Mouse (Mus musculus) spleen, adult 12 weeks (tissue): Measurements from ENCODE around the gene Ciita.

Experiments
- DNase-seq: peaks from one replicate; pipeline ENCODE4 v3.0.0; 2022; ENCODE audit warnings: low spot score

Ciita gene

DNA sequence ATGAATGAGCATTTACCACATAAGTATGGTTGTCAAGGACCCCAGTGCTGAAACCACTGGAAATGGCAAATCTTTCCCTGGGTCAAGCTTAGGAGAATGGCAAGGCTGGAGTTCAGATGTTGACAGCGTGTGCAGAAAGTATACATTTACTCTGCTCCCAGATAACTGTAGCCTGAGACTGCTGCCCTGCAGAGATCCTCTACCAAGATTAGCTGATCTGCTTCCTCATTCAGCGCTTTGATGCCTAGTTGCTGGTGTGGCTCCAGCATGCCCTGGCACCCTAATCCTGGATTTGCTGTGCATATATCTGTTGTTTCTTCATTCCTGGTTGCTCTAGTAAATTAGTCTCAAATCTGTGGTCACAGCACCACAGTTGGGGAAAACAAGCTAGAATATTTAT lies 74.0 kb downstream of the Ciita start:
- DNase-seq, result no peak

DNA sequence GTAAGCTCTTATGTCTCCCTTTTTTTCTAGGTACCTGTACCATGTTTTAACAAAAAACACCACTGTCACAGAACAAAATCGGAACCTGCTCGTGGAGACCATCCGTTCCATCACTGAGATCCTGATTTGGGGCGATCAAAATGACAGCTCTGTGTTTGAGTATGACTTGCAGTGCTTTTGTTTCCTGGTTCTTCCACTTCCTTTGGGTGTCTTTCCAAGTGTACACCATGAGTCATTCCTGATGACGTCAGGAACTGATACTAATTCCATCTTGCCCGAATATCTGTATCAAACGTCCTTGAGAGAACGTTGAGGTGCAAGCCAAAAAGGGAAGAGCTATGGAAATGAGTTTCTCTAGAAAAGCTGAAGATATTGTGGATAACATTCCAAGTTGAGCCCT lies 80.1 kb downstream of the Ciita start:
- DNase-seq, result no peak

DNA sequence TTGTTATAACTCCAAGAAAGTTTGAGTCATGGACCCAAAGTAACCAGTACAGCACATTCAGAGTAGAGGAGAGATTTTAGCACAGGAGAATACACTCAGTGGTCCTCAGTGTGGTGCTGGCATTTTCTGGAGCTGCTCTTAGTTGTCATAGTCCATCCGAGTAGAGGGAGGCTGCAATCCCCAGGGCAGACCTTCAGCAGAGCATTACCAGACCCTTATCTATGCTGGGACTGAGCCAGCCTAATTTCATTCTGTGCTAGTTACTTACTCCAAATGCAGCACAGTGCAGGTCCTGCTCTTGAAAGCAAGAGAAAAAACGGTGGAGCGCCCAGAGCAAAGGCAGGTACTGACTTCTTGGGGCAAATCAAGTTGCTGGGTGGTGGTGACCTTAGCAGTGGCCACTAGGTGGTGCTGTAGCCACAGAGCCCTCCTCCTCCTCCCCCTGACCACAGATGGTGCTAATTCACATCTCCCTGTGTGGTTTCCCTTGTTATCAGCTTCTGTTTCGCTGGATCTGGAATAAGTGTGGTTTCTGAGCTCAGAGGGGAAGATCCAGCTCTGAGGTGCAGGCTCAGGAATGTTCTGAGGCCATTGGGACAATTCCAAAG lies 85.5 kb downstream of the Ciita start:
- DNase-seq, result peak; percentile 33

DNA sequence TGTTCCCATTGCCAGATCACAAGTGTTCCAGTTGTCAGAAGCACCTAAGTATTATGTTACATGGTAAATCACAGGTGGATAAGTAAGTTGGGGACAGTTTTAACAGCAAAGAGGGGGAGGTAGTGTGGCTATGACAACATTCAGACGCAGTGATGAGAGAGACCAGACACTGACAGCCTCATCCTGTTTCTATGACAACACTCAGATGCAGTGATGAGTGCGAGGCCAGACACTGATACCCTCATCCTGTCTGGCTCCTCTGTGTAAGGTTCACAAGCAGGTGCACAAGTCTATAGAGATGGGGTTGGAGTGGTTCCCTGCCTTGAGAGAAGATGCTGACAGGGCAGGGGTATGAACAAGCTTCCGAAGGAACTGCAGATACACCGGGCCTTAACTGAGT lies 87.3 kb downstream of the Ciita start:
- DNase-seq, result no peak

DNA sequence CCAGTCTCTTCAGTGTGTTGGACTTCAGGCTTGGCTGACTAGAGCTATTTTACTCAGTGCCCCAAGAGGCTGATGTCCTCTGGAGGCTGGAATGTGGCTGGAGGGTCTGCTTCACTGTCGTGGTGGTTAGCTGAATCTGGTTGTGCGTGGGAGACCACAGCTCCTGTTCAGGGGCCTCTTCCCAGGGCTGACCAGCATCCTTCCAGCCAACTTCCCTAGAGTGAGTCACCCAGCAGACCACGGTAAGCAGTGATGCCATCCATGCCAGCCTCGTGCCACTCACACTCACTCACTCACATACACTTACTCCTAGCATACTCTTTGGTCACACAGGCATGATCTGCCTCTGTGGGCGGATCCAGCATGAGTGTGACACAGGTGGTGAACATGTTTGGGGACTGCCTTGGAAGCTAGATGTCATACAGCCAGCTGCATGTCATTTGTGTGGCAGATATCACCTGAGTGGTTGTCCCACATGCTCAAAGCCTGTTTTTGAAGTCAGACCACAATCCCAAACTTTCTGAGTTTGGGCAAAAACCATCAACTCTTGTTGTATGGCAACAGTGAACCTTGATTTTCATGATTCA lies 90.0 kb downstream of the Ciita start:
- DNase-seq, result no peak

DNA sequence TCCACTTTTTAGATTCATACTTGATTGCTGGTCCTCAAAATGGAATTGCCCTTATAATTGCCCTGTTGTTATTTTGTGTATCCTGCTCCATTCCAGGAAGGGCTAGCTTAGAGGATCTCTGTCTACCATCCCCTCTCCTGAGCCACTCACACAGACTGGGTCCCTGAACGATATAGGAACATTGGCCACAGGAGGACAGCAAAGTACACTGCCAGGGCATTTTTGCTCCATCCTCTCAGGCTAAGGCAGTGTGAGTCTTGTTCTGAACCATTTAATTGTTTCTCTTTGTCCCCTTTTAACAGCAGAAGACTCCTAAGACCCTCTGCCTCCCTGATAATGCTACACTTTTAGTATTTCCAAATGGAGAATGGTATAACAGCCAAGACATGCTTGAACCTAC lies 90.8 kb downstream of the Ciita start:
- DNase-seq, result no peak

DNA sequence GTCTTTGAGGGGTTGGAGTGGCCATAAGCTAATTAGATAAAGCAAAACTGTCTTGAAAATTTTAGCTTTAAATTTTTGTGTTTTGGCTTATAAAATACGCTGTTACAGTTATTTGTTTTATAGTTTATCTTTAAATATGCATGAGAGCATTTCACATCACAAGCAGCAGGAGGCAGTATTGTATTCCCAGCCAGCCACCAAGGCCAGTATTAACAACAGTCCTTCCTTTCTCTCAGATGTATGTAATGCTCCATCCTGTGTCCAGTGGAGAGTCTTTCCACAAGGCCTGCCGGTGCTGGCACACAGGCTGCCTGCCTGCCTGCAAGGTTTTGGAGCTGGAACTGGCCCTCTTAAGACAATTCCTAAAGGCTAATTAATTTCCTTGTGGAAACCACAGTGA lies 92.0 kb downstream of the Ciita start:
- DNase-seq, result no peak

DNA sequence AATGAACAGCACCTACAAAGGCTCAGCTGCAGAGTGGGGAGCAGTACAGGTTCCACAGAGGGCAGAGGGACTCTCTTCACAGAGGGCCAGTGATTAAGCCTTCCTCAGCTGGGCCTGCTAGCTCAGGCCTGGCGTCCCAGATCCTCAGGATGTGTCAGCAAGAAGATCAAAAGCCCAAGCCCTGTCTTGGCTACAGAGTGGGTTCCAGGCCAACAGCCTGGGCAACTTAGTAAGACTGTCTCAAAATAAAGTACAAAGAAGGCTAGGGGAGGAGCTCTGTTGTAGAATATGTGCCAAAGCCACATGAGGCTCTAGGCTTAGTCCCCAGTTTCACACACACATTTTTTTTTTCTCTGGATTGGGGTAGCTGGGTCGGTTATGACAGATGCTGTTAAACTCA lies 95.1 kb downstream of the Ciita start:
- no peak for DNase-seq

DNA sequence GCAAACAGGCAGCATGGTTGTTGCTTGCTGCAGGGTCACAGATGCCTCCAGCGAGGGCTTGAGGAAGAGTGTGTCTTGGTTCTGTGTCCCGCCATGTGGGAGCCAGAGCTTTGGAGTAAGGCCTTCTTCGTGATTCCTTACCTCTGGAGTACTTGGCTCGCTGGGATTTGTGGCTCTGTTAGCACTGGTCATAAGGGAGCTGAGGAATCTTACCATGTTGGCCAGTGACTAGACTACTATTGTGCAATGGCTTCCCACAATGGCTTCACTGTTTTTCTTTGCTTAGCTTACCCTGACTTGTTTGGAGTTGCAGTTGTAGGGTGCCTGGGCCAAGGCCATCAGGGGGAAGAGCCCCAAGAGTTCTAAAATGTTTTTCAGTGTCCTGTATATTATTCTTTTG lies 96.1 kb downstream of the Ciita start:
- DNase-seq, result no peak

DNA sequence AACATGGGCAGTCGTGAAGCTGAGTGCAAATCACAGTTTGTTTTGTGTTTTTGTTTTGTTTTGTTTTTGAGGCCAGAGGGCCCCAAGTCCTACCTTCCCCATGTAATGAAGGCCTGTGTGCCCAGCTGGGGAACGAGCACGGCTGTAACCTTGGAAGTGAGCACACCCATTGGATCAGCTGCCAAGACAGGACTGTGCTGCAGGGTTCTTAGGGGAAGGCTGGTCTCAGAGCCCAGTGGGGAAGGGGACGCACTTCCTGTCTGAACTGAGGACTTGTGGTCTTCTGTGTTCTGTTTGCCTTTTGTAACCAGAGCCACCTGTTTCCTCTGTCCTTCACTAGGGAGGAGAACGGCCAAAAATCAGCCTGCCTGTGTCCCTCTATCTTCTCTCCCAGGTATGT lies 97.7 kb downstream of the Ciita start:
- no peak for DNase-seq
